Mouse (Mus musculus): ENCODE data around the gene Cers3.

Cers3 gene

DNA sequence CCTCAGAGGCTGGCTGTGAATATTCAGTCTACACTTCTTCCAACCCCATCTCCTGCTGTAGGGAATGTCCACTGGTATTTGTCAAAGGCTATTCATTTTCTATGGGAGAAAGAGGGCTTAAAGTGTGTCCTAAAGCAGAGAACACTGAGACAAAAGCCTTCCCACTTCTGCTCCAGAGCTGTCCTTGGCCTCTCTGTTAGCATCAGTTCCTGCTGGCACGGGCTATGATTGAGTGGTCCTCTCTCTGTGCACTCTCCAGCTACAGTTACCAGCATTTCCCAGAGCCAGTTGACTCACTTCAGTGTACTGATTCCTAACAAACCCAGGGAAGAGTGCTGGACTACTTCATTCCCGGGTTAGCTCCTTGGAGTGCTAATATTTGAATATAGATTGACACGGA is 43.2 kb downstream of the Cers3 start:
- DNase-seq: no peak

DNA sequence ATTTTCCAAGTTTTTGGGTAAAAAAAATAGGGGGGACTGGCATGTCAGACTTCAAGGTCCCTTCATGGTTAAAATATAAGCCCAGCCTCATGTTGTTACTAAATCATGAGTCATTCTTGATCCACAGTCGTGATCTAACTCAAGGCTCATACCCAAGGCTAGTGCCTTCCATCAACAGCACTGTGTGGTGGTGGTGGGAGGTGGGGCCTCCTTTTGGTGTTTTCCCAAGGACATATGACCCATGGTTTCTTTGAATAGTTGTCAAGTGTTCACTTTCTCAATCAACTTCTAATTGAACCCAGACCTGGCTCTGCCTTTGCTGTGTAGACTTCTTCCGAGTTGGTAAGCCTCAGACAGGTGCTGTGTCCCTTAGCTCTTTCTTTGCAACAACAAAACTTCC is 44.5 kb downstream of the Cers3 start:
- no peak for DNase-seq

- DNase-seq: peak; percentile 11
Measured at GRCm38 (mm10) chr7:66789860-66790748, 46.8 kb downstream of the Cers3 start.

DNA sequence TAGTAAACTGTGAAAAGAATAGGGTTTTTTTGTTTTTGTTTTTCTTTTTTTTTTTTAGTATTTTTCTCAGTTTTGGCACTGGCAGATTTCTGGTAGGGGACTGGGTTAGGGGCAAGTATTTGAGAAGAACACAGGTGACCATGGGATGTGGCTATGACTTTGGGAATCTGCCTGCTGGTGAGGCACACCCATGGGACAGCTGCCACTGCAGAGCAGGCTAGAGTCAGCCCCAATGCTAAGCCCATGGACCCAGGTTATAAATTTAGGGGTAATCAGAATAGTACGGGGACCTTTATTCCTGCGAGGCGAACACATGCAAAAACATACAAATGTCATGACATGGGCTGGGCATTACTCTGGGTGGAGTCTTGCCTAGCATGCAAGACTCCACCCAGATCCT is 47.7 kb downstream of the Cers3 start:
- no peak for DNase-seq

DNA sequence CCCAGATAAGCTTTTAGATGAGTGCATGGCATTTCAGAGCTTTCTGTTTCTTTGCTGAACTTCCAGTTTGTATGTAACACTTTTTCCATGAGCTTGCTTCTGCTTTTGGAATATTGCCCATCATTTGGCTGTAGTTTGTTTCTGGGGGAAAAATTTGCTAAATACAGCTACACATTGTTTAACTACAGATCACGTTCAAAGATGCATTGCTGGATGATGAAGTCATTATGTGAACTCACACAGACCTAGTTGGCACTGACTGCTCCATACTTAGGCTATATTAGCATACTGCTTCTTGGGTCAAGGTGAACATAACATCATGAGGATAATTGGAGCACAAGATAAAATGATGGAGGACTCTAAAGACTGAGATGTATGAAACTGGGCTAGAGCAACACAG is 53.6 kb downstream of the Cers3 start:
- DNase-seq: no peak

DNA sequence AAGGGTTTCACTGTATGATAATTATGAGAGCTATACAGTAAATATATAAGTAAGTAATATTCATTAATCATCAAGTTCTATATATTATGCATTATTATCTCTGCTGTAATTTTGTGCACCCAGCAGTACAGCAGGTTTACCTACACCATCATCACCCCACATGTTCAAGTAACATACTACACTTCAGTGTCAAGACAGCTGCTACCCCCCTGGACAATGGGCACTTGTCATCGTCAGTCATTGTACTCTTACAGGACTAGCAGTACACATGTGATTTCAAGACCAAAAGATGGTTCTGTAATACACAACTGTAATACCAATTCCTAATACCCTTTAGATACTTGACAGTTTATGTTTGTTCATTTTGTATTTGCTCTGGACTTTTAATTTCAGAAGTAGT is 54.0 kb downstream of the Cers3 start:
- no peak for DNase-seq

GRCm38 (mm10) chr7:66798826-66799225 is 55.5 kb downstream of the Cers3 start:
- no peak for DNase-seq

GRCm38 (mm10) chr7:66800784-66801183 is 57.5 kb downstream of the Cers3 start:
- DNase-seq: no peak

- no peak for DNase-seq
Measured at GRCm38 (mm10) chr7:66801785-66802184, 58.5 kb downstream of the Cers3 start.

GRCm38 (mm10) chr7:66803798-66804197 is 60.5 kb downstream of the Cers3 start:
- DNase-seq: no peak

DNA sequence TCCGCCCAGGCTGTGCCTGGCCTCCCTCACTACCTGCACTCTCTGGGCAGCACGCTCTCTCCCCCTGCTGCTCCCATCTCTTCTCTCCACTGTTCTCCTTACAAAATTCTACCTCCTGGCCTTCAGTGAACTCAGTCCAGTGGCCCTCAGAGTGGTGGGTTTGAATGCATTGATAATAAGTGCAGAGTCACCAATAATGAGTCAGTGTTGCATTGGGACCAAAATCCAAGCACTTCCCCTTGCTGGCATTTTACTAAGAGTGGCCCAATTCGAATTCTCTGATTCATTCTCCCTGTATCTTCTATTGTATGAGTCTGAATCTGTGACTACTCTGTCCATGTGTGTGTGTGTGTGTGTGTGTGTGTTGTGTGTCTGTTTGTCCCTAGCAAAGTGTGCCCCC is 63.5 kb downstream of the Cers3 start:
- DNase-seq: no peak

- DNase-seq: no peak
Measured at GRCm38 (mm10) chr7:66810436-66810835, 67.1 kb downstream of the Cers3 start.

DNA sequence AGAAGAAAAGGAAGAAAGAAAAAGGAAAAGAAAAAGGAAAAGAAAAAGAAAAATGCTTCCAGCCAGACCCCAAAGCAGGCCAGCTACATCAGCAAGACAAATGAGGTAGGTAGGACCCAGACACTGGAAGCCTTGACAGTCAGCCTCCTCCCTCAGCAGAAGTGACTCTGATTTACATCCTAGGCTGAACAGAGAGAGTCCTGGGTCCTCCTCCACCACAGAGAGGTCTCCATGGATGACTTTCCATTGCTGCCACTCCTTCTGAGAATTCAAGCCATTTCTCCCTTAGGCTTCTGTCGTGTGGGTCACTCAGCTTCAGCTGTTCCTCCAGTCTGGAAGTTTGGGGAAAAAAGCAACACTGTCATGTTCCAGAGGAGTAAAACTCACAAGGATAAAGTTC is 68.0 kb downstream of the Cers3 start:
- DNase-seq: no peak

DNA sequence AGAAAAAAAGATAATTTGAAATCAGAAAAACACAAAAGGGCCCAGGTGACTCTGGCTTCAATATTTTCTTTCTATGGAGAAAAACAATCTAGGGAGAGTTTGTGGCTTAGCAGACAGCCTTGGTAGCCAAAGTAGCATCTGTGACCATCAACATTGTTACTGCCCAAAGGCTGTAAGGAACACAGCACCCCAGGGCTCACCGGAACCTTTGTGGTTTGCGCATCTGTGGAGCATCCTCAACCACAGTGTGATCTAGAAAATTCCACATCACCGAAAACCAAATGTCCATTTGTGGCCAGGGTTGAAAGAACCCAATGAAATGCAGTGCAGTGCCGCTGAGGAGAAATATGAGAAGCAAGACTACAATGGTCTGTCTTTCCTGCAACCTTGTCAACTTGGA is 69.0 kb downstream of the Cers3 start:
- DNase-seq: no peak

- no peak for DNase-seq
Measured at GRCm38 (mm10) chr7:66812737-66813136, 69.4 kb downstream of the Cers3 start.

- no peak for DNase-seq
Measured at GRCm38 (mm10) chr7:66813172-66813571, 69.9 kb downstream of the Cers3 start.

DNA sequence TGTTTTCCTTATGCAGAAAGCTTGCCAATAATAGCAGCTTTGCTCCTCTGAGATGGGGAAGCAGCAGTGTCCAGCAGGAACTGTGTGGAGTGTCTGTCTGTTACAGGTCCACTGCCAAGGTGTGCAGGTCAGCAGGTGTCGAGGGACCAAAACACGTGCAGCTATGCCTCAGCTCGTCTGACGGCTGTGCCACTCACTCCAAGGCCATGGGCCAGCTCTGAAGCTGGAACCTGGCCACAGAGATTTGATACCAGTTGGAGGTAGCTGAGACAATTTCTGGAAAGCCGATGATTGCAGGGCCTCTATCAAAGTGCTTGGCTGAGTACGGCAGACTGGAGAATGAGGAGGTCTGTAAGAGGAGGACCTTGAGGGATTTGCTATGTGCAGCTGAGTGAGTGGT is 72.2 kb downstream of the Cers3 start:
- no peak for DNase-seq

- DNase-seq: peak; percentile 81
Measured at GRCm38 (mm10) chr7:66820034-66820433, 76.7 kb downstream of the Cers3 start.

GRCm38 (mm10) chr7:66830803-66831202 is 87.5 kb downstream of the Cers3 start:
- DNase-seq: no peak

DNA sequence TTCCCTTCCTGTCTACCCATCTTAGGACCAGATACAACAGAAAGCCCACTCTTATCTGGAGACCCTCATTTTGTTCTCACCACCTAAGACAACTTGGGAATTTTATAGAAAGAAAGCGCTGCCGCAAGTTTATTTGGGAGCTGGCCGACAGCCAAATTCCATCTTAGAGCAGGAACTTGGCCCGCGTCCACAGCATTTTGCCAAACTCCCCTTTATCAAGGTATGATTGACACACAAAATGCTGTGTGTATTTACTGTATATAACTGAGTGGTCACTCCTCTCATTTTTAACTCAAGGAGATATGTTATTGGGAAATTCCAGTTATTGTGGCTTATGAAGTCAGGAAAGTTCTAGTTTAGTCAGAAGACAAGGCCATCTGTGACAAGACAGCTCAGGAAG is 88.0 kb downstream of the Cers3 start:
- DNase-seq: no peak

DNA sequence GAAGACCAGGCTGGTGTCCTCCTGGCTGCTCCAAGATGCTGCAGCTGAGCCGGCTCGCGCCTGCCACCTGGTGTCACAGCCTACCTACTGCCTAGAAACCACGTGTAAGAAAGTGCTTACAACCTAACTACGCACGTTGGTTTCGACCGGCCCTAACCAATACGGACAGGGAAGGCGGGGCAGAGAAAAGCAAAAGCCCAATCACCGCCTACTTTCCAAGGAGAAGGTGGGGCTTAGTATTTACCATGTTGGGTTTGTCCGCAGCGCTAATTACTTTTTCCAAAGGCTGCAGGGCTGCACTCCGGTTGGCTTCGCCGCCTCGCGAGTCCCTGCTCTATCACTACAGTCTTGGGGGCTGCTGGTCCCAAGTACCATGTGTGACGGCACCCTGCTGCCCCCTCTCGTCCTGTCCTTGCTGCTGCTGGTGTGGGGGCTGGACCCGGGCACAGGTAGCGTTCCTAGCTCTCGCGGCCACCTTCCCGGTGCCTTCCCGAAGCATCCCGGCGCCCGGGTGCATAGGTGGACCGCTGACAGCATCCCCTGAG is 96.2 kb downstream of the Cers3 start, which contains the start of gene Adamts17:
Gene Adamts17 (plus strand): TSS at position 273 of the 545 bp plus-strand sequence.
- peak; percentile 93 for DNase-seq

- DNase-seq: peak; percentile 87
Measured at GRCm38 (mm10) chr7:66840008-66840719, 96.9 kb downstream of the Cers3 start.

DNA sequence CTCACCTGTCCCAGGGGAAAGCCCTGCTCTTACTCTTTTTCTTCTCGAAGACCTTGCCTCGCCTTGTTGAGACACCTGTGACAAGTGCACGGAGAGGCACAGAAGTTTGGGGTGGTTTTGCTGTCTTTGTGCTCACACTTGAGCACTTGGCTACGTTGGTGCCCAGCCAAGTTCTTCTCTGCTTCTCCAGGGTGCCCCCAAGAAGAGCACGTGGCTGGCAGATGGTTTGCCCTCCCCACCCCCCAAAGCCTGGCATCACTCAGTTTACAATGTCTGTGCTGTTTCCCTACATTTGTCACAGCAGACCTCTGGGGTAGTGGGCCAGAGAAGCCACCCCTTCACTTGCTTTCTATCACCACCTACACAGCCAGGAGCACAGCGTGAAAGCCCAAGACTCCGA is 97.9 kb downstream of the Cers3 start:
- DNase-seq: peak; percentile 42

DNA sequence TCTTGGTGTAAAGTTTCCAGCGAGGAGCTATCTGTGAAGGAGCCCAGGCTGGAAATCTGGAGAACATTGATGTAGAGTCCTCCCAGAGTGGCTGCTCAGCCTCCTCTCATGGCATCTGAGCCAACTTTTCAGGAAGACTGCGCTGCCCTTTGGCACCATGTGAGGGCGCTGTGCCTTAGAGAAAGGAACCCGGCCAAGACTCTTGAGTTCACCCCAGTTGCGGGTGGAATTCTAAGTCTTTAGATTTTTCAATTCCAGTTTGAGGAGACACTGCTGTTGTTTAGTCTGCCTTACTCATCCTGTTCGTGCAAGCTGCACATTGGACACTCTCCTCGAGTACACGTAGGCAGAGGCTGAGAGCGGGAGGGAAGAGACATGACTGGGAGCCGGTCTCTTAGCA is 98.7 kb downstream of the Cers3 start:
- peak; percentile 64 for DNase-seq
